Mouse (Mus musculus) heart, embryonic 13.5 days (tissue): ENCODE measurements around the gene Emc10. TPM values are rescaled to one million over a fixed set of nuclear protein-coding genes. Genes with fewer than 3 reads are reported as not detected.
A peak's percentile ranks its signal among the peaks of the same experiment; 100 is the strongest.

Source experiments
- ATAC-seq: fragments of 200-750 bp; cut with Nextera tagmentation; 2 replicates; pipeline ENCODE4 v1.8.0; 2017; ENCODE audit warnings: moderate TSS enrichment; ENCODE audit not compliant: insufficient number of reproducible peaks, low FRiP score, low TSS enrichment; ENCODE audit errors: extremely low read depth
- H3K27ac ChIP-seq: fragments of 300-500 bp; sonication (generic); replicated peaks from 2 replicates; pipeline ENCODE4 v1.5.1; 2015; ENCODE audit warnings: moderate library complexity, mild to moderate bottlenecking, inconsistent platforms
- H3K27me3 ChIP-seq: fragments of 300-500 bp; sonication (generic); replicated peaks from 2 replicates; pipeline ENCODE4 v1.6.1; 2015; ENCODE audit warnings: mild to moderate bottlenecking, inconsistent platforms
- H3K36me3 ChIP-seq: fragments of 300-500 bp; sonication (generic); 2 replicates; pipeline ENCODE4 v1.6.1; 2015; ENCODE audit warnings: mild to moderate bottlenecking, inconsistent platforms
- H3K4me1 ChIP-seq: fragments of 300-500 bp; sonication (generic); 2 replicates; pipeline ENCODE4 v1.6.1; 2015; ENCODE audit warnings: inconsistent platforms
- H3K4me2 ChIP-seq: fragments of 300-500 bp; sonication (generic); 2 replicates; pipeline ENCODE4 v1.6.1; 2015; ENCODE audit warnings: inconsistent platforms, mild to moderate bottlenecking, moderate library complexity
- H3K4me3 ChIP-seq: fragments of 300-500 bp; sonication (generic); 2 replicates; pipeline ENCODE4 v1.5.1; 2015; ENCODE audit warnings: moderate library complexity, mild to moderate bottlenecking, inconsistent platforms
- H3K9ac ChIP-seq: fragments of 300-500 bp; sonication (generic); 2 replicates; pipeline ENCODE4 v1.6.1; 2015; ENCODE audit warnings: inconsistent platforms, mild to moderate bottlenecking, moderate library complexity
- H3K9me3 ChIP-seq: fragments of 300-500 bp; sonication (generic); 2 replicates; pipeline ENCODE4 v1.6.1; 2016; ENCODE audit warnings: inconsistent platforms
- WGBS: fragments of 180-500 bp; shearing (Covaris S2); methylation state at CpG from one replicate; pipeline ENCODE4 v1.1.7; 2015; ENCODE audit warnings: mixed read lengths; 5-methylcytosine and 5-hydroxymethylcytosine counted together
- polyA plus RNA-seq: library from polyadenylated mRNA; unstranded; fragments of >200 nt; fragmentation: Nextera tagmentation; extraction: Ambion mirVana; gene quantifications from 2 replicates; pipeline ENCODE4 v1.2.1, GENCODE M21; 2015

The Emc10 gene
- polyA plus RNA-seq, 1 experiment from 2014 or later: 88.2 TPM

DNA sequence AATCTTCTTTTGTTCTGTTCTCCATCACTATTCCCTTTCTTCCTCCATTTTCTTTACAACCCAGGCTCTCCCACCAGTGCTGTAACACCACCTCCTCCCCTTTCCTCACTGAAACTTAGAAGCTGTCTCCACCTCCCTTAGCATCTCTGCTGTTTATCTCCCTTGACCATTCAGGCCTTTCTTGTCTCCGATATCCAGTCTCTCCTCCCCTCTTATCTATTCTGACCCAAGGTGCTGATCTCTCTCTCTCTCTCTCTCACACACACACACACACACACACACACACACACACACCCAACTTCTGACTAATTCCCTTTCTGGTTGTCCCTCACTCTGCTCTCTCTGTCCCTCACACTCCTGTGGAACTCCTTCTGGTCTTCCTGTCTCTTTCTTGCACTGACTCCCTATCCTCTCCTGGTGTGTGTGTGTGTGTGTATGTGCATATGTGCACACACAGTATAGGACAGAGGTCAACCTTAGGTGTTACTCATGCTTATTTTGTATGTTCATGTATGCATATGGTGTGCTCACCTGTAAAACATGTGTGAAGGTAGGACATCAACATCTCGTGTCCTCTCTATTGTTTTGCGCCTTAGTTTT, 13.4 kb downstream of the Emc10 start:
- ATAC-seq: peak; percentile 47; the same call in 1 of the 2 replicates
- WGBS: 43% methylated on average over 3 of the region's 3 CpGs
- peak overlapping the region; percentile 79 for H3K9ac ChIP-seq
- peaks cover 24% of the 10 kb centered on the region for H3K27me3 ChIP-seq
- peaks cover 68% of the 10 kb centered on the region for H3K4me1 ChIP-seq
- peaks cover 27% of the 10 kb centered on the region for H3K36me3 ChIP-seq
- peak overlapping the region; percentile 79 for H3K27ac ChIP-seq
- H3K9me3 ChIP-seq: no peaks in the 10 kb centered on the region
- H3K4me2 ChIP-seq: peak overlapping the region; percentile 70
- peak overlapping the region; percentile 43 for H3K4me3 ChIP-seq

DNA sequence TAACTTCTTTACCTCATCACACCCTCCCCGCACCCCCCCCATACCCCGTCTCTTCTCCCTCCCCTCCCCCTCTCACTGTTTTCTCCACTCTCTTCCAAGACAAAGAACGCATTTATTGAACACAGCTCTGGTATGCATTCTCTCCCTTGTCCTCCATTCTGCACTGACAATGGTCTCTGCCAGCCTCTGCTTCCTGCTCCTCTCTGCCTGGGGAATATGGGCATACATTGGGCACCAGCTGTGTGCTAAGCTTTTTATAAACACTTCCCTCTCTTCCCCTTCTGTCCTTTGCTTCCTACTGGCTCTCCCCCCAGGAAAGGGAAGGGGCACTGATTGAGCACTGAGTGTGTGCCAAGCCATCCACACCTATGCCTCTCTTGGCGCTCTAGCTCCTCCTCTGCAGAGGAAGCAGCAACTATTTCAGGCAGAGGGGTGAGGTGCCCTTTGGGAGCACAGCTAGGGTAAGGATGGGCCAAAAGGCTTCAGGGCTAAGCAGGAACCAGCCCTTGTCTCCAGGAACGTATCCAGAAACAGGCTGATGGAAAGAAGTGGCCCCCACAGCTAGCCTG, 21.2 kb downstream of the Emc10 start:
- peak overlapping the region; percentile 80 for H3K4me2 ChIP-seq
- H3K27ac ChIP-seq: peak overlapping the region; percentile 99
- H3K9me3 ChIP-seq: no peaks in the 10 kb centered on the region
- peak overlapping the region; percentile 97 for H3K9ac ChIP-seq
- H3K27me3 ChIP-seq: peaks cover 17% of the 10 kb centered on the region; the same call in 1 of the 2 replicates
- WGBS: 21% methylated on average over 5 of the region's 5 CpGs
- no peak for ATAC-seq
- peaks cover 63% of the 10 kb centered on the region for H3K4me1 ChIP-seq
- peak overlapping the region; percentile 63 for H3K4me3 ChIP-seq
- H3K36me3 ChIP-seq: no peaks in the 10 kb centered on the region

DNA sequence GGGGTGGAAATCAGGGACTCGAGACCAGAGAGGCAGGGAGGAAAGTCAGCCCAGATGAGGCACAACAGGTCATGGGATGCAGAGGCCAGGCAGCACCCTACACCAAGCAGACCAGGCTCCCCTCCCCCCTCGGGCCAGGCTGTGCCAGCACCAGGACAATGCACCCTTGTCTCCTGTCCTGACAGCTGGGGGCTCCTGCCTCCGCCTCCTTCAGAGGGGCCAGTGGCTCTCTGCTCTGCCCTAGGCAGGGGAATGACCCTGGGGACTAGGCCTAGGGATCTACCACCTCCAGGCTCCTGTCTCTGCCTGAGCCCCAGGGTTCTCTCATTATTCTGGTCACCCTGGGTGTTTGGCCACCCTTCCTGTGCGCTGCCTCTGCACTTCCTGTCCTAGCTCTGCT, 21.9 kb downstream of the Emc10 start:
- 15% methylated on average over 4 of the region's 4 CpGs for WGBS
- Histone ChIP-seq H3K36me3 (peaks cover 3% of the 10 kb centered on the region), H3K27ac (peak overlapping the region; percentile 99), H3K9me3 (no peaks in the 10 kb centered on the region), H3K9ac (peak overlapping the region; percentile 97), H3K27me3 (peaks cover 14% of the 10 kb centered on the region; the same call in 1 of the 2 replicates), H3K4me2 (peak overlapping the region; percentile 80), H3K4me3 (peak overlapping the region; percentile 63), H3K4me1 (peaks cover 66% of the 10 kb centered on the region)
- ATAC-seq: no peak

DNA sequence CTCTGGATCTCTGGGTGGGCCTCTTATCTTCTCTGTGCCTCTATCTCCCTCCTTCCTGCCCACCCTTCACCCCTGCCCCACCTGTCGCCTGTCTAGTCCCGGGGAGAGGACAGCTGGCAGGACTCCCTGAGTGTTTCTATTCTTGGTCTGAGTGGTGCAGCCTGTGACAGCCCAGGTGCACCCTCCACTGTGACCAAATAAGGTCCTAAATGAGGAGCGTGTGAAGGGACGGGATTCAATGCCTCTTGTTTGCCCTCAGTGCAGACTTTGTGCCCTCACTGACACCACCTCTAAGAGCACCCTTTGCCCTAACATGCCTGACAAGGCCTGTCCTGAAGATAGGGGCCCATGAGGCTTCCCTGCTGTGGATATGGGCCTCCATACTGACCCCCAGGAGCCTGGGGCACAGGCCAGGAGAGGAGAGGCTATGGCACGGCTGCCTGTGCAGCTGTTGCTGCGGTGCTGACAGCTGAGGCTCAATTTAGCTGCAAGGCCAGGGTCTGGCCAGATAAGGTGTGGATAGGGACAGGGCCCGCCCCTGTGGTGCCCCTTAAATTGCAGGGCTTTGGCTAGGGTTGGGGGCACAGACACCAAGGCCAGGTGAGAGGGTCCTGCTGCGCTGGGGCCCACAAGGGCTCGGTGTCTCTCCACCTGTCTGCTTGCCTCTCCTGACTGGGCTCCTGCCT, 23.2 kb downstream of the Emc10 start:
- peaks cover 8% of the 10 kb centered on the region; the same call in 1 of the 2 replicates for H3K27me3 ChIP-seq
- H3K27ac ChIP-seq: peak overlapping the region; percentile 99
- peaks cover 6% of the 10 kb centered on the region for H3K36me3 ChIP-seq
- H3K9ac ChIP-seq: peak overlapping the region; percentile 97
- peaks cover 72% of the 10 kb centered on the region for H3K4me1 ChIP-seq
- 11% methylated on average over 9 of the region's 9 CpGs for WGBS
- peak overlapping the region; percentile 63 for H3K4me3 ChIP-seq
- peak overlapping the region; percentile 80 for H3K4me2 ChIP-seq
- H3K9me3 ChIP-seq: no peaks in the 10 kb centered on the region
- peak; percentile 65 for ATAC-seq

DNA sequence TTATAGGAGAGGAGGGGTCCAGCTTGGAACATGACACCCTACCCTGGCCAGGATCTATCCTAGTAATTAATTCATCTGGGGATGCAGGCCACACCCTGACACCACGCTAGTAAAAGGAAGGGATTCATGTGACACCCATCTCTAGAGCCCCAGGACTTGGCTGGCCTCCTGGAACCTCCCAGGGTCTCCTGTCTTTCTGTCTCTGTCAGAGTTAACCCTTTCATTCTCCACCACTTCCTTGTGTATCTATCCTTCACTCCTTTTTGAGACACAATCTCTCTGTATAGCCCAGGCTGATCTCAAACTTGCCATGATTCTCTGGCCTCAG, 23.8 kb downstream of the Emc10 start:
- 5% methylated on average over 1 of the region's 1 CpGs for WGBS
- Histone ChIP-seq H3K4me1 (peaks cover 71% of the 10 kb centered on the region), H3K4me2 (peak overlapping the region; percentile 80), H3K9me3 (no peaks in the 10 kb centered on the region), H3K36me3 (peaks cover 6% of the 10 kb centered on the region), H3K4me3 (peak overlapping the region; percentile 63), H3K9ac (peak overlapping the region; percentile 97), H3K27ac (peak overlapping the region; percentile 99), H3K27me3 (peaks cover 4% of the 10 kb centered on the region; the same call in 1 of the 2 replicates)
- 0 out of 2 replicates have a peak, but pooled peaks have one; percentile 0 for ATAC-seq

DNA sequence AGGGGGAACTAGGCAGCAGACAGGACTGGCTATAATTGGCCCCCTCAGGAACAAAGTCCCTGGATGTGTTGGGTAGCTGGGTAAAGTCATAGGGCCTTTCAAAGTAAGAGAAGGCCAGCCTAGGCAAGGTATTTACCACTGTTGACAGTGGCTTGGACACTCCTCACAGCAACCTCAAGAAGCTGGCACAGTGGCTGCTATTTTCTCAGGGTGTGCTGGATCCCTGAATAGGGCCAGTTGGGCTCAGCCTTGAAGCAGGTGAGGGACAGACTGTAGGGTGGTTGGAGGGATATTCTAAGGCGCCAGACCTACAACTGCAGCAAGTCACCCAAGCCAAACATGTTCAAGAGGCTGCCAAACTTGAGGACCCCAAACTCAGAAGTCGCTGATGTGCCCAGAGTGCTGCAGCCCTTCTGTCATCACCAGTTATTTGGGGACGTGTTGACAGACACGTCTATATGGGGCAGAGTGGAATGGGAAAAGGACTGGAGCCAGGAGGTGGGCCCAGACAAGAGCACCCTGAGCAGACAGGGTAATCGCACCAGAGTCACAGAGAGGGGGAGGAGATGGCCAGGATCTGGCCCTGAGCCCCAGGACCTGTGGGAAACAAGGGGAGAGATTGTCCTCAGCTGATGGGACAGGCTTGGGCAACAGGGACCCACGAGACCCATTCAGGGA, 24.3 kb downstream of the Emc10 start:
- ATAC-seq: peak; percentile 39; the same call in 1 of the 2 replicates
- peak overlapping the region; percentile 97 for H3K9ac ChIP-seq
- peaks cover under 1% of the 10 kb centered on the region; the same call in 1 of the 2 replicates for H3K27me3 ChIP-seq
- H3K27ac ChIP-seq: peak overlapping the region; percentile 99
- H3K4me3 ChIP-seq: peak overlapping the region; percentile 63
- no peaks in the 10 kb centered on the region for H3K9me3 ChIP-seq
- peak overlapping the region; percentile 80 for H3K4me2 ChIP-seq
- H3K4me1 ChIP-seq: peaks cover 76% of the 10 kb centered on the region
- peaks cover 6% of the 10 kb centered on the region for H3K36me3 ChIP-seq
- 11% methylated on average over 6 of the region's 6 CpGs for WGBS

DNA sequence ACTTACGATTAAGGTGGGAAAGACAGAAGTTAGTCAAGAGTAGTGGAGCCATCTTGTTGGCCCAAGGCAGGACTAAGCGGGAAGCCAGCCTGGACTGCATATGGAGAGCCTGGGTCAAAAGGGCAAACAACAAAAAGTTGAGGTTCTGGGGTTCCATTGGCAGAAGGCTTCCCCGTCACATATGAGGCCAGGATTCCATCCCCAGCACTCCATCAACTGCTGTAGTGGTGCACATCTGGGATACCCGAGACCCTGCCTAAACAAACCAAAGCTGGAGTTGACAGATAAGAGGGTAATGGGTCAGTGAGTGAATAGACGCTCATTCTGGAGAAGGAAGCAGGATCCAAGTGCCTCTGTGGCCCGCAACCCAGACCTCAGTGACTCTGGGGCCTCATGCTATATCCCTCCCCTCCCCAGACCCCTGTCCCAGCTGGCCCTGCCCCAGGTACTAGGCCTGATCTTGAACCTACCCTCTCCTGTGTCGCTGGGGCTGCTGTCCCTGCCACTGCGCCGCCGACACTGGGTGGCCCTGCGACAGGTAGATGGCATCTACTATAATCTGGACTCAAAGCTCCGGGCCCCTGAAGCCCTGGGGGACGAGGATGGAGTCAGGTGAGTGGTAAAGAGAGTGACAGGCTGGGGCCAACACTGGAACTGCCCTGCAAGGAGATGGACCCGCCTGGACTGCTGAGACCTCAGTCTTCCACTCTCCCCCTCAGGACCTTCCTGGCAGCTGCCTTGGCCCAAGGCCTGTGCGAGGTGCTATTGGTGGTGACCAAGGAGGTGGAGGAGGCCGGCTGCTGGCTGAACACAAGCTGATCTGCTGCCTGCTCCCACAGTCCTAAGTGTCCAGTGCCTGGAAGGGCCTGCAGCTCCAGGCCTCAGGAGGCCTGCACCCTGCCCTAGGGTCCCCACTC, 25.4 kb downstream of the Emc10 start:
- no peak for ATAC-seq
- WGBS: 62% methylated on average over 16 of the region's 16 CpGs
- Histone ChIP-seq H3K36me3 (peaks cover 6% of the 10 kb centered on the region), H3K4me3 (peak overlapping the region; percentile 70; the same call in 1 of the 2 replicates), H3K9me3 (no peaks in the 10 kb centered on the region), H3K9ac (peak overlapping the region; percentile 86), H3K27me3 (no peaks in the 10 kb centered on the region; the same call in 1 of the 2 replicates), H3K4me2 (peak overlapping the region; percentile 80), H3K4me1 (peaks cover 81% of the 10 kb centered on the region), H3K27ac (peak overlapping the region; percentile 99)

DNA sequence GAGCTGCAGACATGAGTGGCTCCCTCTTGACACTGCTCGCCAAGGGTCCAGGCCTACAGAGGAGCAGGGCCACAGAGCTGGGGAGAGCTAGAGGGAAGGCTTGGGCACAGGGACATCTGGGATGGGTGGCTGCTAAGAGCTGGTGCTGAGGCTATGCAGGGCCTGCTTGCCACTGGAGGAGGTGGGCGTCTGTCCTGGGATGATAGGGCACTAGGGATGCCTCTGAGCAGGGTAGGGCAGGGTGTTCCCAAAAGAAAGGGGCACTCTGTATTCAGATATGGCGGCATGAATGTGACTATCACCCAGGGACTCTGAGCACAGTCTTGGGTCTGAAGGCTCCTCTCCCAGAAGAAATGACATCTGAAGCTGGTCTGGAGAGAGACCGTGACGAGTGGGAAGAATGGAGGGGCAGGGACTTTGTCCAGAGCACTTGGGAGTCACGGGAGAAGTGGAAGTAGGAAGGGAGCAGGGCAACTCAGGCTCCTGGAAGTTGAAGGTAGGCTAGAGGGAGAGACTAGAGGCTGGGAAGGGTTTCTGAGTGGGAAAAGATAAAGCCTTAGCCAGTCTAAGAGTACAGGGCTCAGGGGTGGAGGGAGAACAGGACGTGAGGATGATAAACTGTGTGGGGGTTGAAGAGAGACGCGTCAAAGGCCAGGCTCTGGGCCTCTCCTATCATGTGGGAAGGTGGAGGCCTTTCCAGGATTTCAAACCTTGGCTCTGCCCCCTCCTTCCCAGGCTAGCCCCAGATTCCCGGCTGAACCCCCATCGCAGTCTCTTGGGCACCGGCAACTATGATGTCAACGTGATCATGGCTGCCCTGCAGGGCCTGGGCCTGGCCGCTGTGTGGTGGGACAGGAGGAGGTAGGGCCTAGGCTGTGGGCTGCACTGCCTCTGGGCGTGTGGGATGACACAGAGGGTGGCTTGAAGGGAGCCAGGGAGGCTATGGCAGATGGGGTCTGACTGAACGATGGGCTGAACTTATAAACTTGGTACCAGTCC, 26.4 kb downstream of the Emc10 start:
- Histone ChIP-seq H3K36me3 (peaks cover 6% of the 10 kb centered on the region), H3K4me1 (peaks cover 77% of the 10 kb centered on the region), H3K4me3 (peak overlapping the region; percentile 70), H3K4me2 (peak overlapping the region; percentile 80), H3K27me3 (peaks cover 4% of the 10 kb centered on the region; the same call in 1 of the 2 replicates), H3K9me3 (no peaks in the 10 kb centered on the region), H3K9ac (peak overlapping the region; percentile 86), H3K27ac (peak overlapping the region; percentile 99)
- 53% methylated on average over 16 of the region's 16 CpGs for WGBS
- ATAC-seq: no peak

DNA sequence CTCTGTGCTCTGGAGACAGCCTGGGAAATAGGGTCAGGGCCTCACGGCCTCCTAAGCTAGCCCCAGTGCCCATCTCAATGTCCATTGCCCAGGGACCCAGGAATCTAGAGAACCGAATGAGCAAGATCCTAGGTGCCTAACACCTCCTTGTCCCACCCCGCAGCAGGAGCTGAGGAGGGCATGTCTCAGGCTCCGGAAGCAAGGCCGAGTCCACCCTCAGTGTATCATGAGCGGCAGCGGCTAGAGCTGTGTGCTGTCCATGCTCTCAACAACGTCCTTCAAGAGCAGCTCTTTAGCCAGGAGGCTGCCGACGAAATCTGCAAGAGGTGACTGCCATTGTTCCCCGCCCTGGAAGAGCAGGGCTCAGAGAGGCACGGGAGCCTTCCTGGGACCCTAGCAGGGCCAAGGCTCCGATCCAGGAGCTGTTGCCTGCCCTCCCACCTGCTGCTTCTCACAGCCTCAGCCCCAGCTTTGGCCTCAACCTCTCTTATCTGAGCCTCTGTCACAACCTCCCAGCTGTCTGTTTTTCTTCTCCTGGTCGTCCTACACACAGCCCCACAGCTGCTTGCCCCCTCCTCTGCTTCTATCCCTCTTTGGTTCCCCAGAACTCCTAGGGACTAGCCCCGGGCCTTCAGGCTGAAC, 27.6 kb downstream of the Emc10 start:
- H3K27ac ChIP-seq: peak overlapping the region; percentile 99
- H3K36me3 ChIP-seq: peaks cover 7% of the 10 kb centered on the region
- ATAC-seq: no peak
- peak overlapping the region; percentile 80 for H3K4me2 ChIP-seq
- H3K4me1 ChIP-seq: peaks cover 78% of the 10 kb centered on the region
- WGBS: 25% methylated on average over 15 of the region's 15 CpGs
- H3K9me3 ChIP-seq: no peaks in the 10 kb centered on the region
- H3K27me3 ChIP-seq: peaks cover 16% of the 10 kb centered on the region
- peak overlapping the region; percentile 70 for H3K4me3 ChIP-seq
- H3K9ac ChIP-seq: peak overlapping the region; percentile 86
